Mouse (Mus musculus) layer of hippocampus, adult 18-20 months (tissue): ENCODE measurements around the gene Kcnn3. TPM values are rescaled to one million over a fixed set of nuclear protein-coding genes. Genes with fewer than 3 reads are reported as not detected.

Experiments
- DNase-seq, 2 experiments: peaks; one replicate each; pipeline ENCODE4 v3.0.0; 2022; ENCODE audit warnings: low spot score in 2 of 2
- total RNA-seq, 2 experiments: library from RNA; stranded (reverse); gene quantifications; 2 replicates each; pipeline ENCODE4 v1.2.3; 2021

Gene Kcnn3
- total RNA-seq, 2 experiments from 2014 or later, result 24.6 to 26.6 TPM

DNA sequence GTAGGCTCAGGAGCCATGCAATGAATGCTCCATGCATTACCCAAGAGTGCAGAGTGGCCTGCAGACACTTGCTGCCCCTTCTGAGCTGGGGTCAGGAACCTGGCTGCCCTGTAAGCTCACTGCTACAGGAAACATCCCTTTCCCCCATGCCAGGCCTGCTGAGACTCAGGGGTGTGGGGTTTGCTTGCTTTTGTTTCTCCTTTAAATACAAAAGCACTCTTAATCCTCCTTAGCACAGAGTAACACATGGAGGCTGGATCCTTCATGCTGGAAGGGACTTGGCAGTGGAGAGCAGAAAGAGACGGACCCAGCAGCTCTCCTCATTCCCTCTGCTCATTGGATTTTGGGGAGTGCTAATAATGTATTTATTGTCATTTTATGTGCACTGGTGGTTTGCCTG lies 87.4 kb downstream of the Kcnn3 start:
- DNase-seq, result no peak

DNA sequence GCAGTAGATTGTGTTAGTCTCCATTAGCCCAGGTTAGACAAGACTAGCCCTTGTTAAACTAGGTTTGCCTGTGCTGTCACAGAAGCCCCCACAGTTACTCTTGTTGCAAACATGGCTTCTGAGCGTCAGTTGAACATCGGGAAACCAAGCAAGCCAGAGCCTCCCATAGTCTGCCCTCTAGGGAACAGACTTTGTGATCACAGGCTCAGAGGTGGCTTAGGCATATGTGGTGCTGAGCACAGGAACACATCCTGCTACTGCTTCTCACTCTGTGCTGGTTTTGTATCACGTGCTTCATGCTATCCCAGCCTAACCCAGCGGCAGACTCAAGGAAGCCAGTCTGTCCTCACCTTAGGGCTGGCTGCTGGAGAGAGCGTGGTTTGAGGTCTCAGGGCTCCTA lies 92.1 kb downstream of the Kcnn3 start:
- DNase-seq, result no peak

DNA sequence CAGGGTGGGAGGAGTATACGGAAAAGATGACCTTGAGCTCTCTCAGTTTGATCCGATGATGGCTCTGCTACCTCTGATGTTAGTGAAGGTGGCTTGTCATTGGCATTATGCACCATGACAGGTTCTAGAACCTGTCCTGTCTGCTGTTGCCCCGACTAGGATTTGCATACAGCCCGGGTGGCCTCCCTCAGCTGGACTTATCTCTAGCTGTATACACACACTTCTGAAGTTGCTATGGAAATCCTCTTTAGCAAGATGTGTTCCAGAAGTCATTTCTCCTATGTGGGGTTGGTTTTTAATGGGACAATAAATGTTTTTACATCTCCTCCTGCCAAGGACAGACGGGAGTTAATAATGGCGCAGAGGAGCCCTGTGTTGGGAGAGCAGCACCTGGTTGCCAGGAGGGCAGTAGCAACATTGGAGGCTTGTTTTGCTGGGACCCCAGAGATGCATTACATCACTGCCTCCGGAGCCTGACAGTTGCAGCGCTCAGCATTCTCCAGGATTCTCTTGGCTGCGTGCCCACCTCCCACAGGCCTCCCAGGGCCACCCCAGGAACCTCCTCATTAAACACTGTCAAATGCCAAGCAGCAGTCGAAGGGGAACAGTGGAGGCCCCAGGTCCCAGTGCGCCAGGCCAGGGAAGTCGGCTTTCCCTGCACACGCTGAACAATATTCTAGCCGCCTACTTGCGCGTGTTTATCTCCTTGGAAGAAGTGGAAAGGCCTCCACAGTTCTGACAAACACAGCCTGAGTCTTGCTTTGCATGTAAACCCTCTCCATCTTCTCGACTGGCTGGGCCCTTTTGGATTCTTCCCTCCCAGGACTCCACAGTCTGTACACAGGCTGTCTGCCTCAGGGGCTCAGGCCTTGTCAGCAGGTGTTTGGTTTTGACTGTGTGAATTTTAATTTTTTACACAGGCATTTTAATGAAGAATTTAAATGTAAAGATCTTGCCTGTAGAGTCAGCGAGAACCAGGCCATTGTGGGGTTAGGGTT lies 93.9 kb downstream of the Kcnn3 start:
- DNase-seq, result peak; percentile 66 to 82

DNA sequence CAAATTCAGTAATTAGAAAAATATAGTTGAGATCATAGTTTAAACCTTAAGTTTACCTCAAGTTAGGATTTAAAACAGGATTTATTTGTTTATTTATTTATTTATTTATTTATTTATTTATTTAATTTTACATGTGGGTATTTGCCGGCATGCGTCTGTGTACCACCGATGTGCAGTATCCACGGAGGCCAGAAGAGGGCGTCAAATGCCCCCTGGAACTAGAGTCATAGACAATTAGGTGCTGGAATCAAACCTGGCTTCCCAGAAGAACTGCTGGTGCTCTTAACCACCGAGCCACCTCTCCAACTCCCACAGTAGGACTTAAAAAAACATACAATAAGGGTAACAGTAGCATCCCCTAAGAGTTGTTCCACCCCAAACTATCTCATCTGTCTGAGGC lies 96.9 kb downstream of the Kcnn3 start:
- DNase-seq, result no peak

DNA sequence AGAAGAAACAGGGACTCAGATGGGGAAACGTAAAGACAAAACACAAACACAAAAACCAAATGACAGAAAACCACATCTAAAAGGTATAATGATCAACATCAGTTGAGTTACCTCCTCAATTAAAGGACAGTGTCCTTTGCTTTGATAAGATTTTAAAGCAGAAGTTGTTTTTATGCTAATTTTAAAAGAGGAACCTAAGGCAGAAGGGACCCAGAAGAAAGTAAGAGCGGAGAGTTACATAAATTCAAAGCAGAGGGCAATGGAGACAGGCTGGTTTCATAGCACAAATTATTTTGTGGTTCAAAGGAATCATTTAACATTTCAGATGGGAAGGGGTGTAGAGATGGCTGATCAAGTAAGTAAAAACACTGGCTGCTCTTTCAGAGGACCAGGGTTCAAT lies 97.4 kb downstream of the Kcnn3 start:
- no peak for DNase-seq

DNA sequence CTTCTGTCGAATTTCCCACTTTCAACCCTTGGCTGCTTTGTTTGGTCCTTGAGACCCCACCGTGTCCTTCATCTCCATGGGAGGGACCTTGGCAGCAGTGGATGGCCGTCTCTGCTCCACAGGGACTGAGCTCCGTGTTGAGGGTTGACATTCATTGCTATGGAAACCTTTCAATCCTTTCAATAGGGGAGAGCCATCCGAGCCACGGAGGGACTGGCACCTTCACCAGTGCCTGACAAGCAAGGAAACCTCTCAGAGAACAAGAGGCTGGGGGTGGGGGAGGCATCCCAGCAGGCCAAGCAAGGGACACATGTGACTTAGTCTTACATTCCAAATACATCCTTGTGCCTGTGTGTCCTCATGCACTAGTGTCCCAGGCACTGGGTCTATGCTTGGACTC lies 102.9 kb downstream of the Kcnn3 start:
- no peak for DNase-seq

DNA sequence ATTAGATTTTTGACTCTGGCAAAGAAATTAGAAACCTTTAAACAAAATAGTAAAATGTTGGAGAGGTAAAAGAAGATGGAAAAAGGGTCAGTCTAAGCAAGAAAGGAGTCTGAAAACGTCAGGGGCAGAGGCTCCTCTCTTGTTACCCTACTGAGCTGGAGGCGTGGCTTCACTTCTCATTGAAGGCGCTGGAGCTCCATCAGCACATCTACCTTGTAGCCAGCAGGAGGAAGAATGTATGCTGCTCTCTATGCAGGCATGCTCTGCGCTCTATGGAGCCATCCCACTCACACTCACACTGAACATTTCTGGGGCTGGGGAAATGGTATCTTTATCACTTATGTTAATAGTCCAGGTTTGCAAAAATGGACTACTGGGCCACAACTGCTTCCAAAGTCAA lies 103.6 kb downstream of the Kcnn3 start:
- no peak for DNase-seq

DNA sequence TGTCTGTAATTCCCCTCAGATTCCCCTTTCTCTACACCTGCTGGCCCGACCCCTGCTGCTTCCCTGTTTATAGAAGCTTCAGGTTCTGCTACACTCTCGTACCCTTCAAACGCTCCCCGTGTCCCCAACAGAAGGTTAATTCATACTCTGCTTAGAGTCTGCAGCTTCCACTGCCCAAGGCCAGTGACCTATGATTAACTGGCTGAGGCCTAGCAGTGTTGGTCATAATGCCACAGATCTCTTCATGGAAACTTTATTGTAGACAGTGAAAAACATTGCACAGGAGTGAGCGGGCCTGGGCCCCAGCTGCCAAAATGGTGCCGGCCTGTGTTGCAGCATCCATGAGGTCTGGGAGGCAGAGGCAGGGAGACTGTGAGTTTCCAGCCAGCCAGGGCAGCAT lies 104.0 kb downstream of the Kcnn3 start:
- DNase-seq, result no peak

DNA sequence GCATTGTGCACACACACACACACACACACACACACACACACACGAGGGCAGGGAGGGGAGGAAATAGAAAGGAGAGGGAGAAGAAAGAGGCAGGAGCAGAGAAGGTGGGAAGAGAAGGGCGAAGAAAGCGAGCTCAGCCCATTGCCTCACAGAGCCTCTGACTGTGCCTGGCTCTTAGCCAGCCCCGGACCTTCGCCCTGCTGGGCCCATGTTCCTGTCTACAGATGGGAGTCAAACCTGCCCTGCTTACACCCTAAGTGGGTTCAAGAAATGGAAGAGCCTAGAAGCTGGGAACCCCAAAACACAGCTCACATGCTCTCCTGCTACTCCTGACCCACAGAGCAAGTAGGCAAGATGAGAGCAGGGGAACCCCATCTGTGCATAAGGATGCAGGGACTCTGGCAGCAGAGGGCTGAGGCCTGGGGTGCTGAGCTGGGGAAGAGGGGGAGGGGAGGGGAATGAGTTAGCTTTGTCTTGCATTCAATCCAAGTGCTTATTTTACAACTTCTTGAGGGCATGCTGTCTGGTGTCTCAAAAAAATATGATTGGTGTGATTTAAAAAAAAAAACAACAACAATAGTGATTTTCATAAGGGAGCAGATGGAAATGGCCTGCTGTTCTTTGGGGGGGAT lies 105.0 kb downstream of the Kcnn3 start:
- no peak for DNase-seq

DNA sequence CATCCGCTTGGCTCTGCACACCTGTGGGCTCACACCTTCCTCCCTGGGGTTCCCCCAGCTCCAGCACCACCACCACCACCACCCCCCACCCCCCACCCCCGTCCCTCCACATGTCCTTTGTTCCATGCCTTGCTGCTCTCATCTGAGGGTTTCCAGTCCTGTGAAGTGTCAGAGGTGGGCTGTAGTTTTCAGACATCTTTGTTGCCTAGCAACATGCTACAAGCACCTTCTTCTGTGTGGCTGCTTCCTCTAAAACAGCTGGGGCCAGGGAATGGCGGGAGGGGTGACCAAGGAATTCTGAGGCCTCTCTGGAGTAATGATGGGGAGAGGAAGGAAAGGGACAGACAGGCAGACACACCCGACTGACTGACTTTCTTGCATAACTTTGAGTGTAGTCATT lies 106.6 kb downstream of the Kcnn3 start:
- DNase-seq, result no peak

DNA sequence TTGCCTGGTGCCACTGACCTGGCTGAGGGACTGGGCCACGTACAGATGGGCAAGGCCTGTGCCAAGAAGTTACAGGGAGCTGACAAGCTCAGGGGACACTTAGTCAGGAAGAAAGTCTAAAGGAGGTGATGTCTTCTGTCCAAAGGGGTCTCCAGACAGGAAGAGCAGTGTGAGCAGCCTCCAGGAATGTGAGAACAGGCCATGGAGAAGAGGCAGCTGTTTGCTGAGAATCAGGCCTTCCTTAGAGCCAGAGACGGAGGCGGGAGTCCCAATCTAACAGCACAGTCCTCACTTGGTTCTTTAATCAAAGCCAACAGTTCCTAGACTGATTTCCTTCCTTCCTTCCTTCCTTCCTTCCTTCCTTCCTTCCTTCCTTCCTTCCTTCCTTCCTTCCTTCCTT lies 109.8 kb downstream of the Kcnn3 start:
- DNase-seq, result no peak

DNA sequence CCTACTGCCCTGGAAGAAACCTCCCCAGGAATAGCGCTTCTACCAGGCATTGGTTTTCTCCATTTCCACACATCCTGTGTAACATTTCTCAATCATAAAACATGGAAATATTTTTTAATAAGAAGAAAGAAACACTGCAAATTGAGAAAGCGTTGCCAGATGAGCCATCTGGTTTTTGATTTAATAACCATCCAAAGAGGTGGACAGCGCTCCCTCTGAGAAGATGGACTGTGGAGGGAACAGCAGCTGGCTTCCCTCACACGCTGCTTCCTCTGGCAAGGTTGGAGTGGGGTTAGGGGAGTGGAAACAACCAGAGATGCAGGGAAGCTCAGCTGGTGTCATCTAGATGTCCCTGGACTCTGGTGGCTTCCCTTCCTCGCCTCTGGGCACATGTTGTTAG lies 111.8 kb downstream of the Kcnn3 start:
- DNase-seq, result no peak

DNA sequence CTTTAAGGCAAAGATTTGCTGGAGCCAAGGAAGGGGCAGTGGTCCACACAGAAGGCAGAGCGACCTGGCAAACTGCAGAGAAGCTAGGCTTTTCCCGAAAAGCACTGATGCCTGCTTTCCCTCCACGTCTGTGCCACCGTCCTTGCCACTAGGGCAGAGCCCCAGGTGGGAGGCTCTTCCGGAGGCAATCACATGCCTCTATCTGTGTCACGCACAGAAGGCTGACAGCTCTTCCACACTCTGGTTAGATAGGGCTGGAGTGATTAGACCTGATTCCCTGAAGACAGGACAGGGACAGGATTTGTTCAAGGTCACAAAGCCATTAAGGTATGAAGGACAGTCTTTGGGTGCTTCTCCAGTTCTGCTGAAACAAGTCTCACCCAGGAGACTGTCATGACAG lies 113.6 kb downstream of the Kcnn3 start:
- no peak for DNase-seq

DNA sequence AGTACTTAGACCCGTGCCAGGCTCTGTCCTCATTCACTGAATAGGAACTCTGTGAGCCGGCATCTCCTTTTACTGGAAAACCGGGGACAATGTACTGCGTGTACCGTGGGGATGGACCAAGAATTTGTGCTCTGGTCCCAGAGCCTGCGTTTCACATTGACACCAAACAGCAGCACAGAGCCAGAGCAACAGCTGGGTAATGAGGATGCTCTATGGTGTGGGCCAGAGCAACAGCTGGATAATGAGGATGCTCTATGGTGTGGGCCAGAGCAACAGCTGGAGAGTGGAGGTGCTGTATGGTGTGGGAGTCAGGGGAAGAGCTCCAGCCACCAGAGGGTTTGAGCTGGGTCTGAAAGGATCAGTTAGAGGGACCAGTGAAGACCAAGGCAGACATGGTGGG lies 114.0 kb downstream of the Kcnn3 start:
- DNase-seq, result no peak

DNA sequence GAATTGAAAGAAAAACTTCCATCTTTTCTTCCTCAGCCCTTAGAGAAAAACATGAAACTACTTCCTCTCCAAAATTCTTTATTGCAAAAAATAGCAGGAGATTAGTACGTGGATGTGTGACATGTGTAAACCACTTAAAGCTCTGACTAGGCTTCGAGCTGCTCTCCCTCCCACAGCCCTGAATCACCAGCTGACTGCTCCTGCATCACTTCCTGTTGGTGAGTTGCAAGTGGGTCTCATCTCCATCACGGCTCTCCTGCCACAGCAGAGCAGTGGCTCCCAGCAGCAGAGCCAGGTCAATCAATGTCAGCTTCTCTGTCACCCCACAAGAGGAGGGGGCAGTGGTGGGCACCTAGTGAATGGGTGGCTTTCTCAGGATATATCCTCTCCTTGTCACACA lies 120.8 kb downstream of the Kcnn3 start:
- DNase-seq, result peak in 1 of 2 experiments; percentile 53

DNA sequence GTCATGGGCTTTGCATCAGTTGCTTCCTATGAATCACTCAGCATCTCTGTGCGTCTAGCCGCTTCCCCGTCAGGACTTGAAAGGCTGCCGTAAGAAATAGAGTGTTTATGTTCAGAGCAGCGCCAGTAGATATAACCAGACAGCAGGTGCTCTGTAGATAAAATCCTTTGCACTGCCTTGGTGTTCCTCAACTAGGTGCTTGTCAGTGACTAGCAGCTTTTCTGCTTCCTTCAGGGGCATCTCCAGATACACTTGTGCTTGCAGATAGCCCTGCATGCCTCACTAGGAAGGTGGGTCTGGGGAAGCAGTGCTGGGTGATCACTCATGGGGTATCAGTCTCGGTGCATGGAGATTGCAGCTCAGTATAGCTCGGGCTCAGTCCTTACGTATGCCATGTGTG lies 123.4 kb downstream of the Kcnn3 start:
- no peak for DNase-seq

DNA sequence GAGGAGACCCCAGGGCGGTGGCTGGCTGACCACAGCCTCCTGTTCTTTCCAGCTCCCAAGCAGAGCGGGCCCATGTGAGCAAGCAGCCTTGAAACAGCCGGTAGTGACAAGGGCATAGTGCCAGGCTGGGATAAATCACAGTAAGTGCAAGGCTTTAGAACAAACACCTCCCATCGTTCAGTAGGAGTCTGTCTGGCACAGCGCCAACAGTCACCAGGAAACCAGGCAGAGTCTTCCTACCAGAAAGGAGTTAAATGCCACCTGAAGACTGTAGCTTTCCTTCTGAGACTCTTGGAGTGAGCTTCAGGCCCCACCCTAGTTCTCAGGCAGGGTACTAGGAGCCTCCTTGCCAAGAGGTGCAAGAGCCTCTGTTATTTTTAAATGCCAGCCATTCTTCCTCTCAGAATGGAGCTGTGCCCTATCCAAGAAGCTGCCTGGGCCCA lies 126.9 kb downstream of the Kcnn3 start:
- peak; percentile 86 to 92 for DNase-seq

DNA sequence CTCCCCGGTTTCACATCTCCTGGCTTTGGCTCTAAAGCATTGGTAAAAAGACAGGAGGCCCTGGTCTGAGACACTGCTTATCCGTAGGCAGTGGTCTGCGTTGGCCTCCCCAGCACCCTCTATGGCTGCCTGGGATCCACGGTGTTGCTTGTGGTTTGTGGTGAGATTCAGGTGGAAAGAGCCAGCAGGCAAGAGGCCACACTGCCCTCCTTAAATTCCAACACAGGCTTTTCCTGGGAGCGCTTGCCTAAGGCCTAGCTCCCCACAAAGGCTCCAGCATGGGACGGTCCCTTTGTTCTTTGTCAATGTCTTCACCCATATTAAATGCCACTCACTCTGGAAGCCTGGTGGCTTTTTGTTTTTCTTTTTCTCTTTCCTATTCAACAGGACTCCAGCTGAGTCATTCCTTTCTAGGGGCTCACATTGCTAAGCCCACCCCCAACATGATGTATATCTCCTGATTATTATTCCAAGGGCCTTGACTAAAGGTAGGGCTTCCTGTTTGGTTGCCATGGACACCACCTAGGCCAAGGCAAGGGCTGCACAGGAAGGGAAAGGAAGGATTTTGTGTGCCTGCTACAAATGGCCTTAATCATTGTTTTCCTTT lies 127.4 kb downstream of the Kcnn3 start:
- DNase-seq, result no peak

DNA sequence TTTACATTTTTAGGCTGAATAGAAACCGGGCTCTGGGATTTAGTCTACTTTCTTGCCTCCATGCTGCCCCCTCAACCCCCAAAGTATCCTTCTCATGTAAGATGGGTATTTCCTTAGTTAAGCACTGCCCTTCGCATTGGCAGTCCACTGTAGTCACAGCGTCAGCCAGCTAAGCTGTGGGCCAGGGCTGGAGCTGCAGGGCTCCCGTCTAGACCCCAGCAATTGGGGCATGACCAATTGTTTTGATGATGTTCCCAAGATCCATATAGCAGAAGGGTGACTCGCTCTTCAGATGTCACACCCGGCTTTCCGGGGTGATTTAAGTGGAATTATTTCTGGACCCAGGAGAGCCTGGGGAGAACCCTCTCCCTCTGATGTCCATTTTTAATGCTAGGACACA lies 129.9 kb downstream of the Kcnn3 start:
- no peak for DNase-seq

DNA sequence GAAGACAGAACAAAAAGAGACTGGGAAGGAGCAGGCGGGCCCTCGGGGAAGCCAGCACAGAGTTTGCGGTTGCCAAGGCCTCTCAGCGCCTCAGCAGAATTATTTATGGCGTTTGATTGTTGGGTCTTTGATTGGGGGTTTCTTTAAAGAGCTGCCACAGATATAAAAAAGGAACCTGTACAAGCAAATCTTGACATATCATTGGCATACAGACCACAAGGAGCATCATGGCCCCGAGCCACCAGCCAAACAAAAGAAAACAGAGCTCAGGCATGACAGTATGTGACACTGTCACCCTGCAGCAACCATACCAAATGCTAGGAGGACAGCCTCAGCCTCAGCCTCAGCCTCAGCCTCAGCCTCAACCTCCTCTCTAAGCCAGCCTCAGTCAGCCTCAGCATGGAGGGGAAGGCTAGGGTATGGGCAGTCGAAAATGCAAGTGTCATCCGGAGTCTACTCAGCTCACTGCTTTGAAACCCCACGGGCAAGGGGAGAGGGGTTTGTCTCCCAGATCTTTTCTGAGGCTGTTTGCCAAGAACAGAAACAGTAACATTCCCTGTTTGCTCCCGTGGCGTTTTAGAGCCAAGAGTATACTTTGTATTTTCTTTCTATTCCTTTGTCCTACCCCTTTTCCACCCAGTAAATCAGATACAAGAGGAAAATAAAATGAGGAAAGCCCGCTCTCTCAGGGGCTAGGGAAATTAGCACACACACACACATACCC lies 133.4 kb downstream of the Kcnn3 start:
- no peak for DNase-seq

DNA sequence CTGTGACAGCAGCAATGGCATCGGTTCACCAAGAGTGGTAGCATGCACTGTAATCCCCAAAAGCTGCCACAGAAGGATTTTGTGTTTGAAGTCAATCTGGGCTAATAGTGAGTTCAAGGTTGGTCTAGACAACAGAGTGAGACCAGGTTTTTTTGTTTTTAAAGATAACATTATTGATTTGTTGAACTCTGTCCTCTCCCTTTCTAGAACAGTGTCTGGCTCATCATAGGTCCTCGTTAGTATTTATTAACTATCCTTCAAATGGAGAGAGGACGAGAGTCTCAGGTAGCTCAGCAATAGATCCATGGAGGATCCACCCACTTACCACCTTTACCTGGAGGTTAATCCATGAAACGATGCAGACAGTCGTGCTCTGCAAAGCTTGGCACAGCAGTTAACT lies 137.1 kb downstream of the Kcnn3 start:
- DNase-seq, result no peak

DNA sequence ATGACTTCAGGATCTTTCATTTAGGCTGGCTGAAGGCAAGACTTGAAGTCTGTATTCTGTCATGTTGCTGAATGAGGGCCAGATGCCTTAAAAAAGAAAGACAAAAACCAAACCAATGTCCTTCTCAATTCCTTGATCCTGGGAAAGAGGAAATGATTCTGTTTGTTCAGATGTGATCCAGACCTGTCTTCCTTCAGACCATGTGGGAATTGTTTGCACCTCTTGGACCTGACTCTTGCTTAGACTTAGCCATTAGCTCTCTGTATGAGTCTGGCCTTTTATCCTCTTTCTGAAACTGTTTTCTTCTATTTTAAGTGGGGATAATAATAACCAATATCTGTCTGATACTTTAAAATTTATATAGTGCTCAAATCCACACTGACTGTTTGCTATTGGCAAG lies 138.5 kb downstream of the Kcnn3 start:
- no peak for DNase-seq
